Mouse (Mus musculus): ENCODE measurements around the gene Pnp2. TPM values are rescaled to one million over a fixed set of nuclear protein-coding genes. Genes with fewer than 3 reads are reported as not detected.
"Not testable (repeated sequence)": the region's sequence is repeated elsewhere in the genome, so short reads cannot be mapped to it uniquely, and the experiment has no call there.

Pnp2 gene
- polyA plus RNA-seq, 1 experiment from 2014 or later, result 0.51 TPM

DNA sequence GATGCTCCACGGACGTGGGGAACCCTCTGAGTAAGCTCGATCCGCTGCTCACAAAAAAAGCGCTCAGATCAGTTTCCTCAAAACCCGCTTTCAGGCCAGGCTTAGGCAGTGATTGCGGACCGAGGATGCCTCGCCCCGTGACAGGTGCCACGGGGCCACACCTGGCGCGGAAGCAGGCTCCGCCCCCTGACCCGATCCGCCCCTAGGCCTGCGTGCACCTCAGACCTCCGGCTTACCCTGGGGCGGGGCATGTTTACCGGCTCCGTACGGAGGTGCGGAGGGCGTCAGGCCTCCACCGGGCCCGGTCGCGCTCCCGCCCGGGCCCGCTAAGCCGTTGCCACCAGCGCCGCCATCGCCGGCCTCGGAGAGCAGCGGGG is 25.4 kb upstream of the Pnp2 start:
- peak overlapping the region; percentile 99 for H3K9ac ChIP-seq (replicated peaks; ENCODE audit: low read depth, low read length)
- peak; percentile 60 for ATAC-seq (ENCODE audit: low read depth)
- no peaks in the 10 kb centered on the region for H3K27me3 ChIP-seq (ENCODE audit: control insufficient read depth, insufficient read depth, low read length)

DNA sequence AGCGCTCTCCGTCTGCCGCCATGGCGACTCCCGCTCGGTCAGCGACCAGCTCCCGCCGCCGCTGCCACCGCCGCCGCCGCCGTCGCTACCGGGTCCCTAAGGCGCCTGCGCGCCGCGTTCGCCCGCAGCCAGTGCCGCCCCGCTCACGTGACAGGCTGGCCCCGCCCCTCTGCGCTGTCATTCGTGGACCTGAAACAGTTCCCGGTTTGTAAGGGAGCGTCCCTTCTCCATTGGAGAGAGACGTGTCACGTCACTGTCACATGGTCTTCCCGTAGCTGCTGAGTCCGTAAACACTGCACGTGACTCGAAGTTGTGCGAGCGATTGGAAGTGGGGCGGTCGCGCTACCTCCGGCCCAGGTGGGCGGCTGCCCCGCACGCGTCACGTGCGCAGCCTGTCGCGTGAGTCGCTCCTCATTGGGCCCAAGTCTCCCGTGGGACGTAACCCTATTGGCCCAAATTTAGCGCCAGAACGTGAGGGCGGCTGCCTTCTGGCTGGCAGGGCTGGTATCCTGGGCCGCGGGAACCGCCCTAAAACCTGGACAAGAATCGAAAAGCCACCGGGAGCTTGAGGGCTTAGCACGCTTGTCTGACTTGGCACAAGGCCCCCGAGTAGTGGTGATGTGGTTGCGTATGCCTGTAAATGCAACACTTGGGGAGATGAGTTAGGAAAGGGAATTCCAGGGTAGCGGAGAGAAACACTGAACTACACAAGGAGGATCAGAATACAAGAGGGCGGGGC is 24.9 kb upstream of the Pnp2 start, which contains the start of the genes Pip4p1 and Pnp:
TSS of gene Pip4p1 (minus strand) at position 103 of the 739 bp plus-strand sequence.
TSS of gene Pnp (plus strand) at position 329 of the 739 bp plus-strand sequence.
- Histone ChIP-seq H3K27me3 (ENCODE audit: control insufficient read depth, insufficient read depth, low read length) (no peaks in the 10 kb centered on the region), H3K9me3 (ENCODE audit: control insufficient read depth, low read length) (no peaks in the 10 kb centered on the region), H3K36me3 (ENCODE audit: control insufficient read depth, insufficient read depth, low read length) (peaks cover 24% of the 10 kb centered on the region), H3K4me3 (ENCODE audit: low read depth, low read length) (peak within 1 kb of the TSS; percentile 99), H3K9ac (replicated peaks; ENCODE audit: low read depth, low read length) (peak within 1 kb of the TSS; percentile 99), H3K4me2 (ENCODE audit: low read depth, low read length) (peak within 1 kb of the TSS; percentile 79), H3K4me1 (ENCODE audit: control insufficient read depth, insufficient read depth, low read length) (peaks cover 13% of the 10 kb centered on the region), H3K27ac (ENCODE audit: low read depth, low read length) (peak within 1 kb of the TSS; percentile 84)
- ATAC-seq (ENCODE audit: low read depth), result peak; percentile 99
- under 1% methylated on average over 68 of the region's 68 CpGs for WGBS

More for the DNA sequence above, 25.4 kb upstream of the Pnp2 start:
- Histone ChIP-seq H3K4me1 (ENCODE audit: control insufficient read depth, insufficient read depth, low read length) (peaks cover 16% of the 10 kb centered on the region), H3K27ac (ENCODE audit: low read depth, low read length) (peak overlapping the region; percentile 84), H3K4me2 (ENCODE audit: low read depth, low read length) (peak overlapping the region; percentile 79), H3K36me3 (ENCODE audit: control insufficient read depth, insufficient read depth, low read length) (peaks cover 24% of the 10 kb centered on the region), H3K9me3 (ENCODE audit: control insufficient read depth, low read length) (no peaks in the 10 kb centered on the region), H3K4me3 (ENCODE audit: low read depth, low read length) (peak overlapping the region; percentile 99)
- WGBS, result 1% methylated on average over 38 of the region's 38 CpGs

DNA sequence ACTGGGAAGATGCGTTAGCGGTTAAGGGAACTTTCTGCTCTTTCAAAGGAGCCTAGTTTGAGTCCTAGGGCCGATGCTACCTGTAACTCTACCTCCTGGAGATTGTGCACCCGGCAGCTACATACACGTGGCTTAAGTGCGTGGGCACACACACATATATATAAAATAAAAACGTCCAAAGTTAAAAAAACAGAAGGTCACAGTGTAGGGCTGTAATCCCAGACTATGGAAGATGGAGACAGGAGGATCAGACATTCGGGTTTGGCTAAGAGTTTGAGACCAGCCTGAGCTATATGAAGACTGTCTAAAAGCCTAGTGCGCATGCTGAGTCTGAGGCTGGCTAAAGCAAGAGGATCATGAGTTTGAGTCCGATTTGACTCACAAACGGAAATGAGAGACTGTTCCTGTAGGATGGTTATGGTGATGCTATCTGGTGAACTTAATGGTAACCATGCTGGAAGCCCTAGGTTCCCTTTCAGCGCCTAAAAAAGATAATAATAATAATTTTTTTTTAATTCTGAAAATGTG is 24.2 kb upstream of the Pnp2 start:
- H3K36me3 ChIP-seq (ENCODE audit: control insufficient read depth, insufficient read depth, low read length), result peaks cover 21% of the 10 kb centered on the region
- 14% methylated on average over 12 of the region's 12 CpGs for WGBS
- no peak for ATAC-seq (ENCODE audit: low read depth)
- no peaks in the 10 kb centered on the region for H3K27me3 ChIP-seq (ENCODE audit: control insufficient read depth, insufficient read depth, low read length)
- H3K27ac ChIP-seq (ENCODE audit: low read depth, low read length), result peak overlapping the region; percentile 82
- peak overlapping the region; percentile 99 for H3K4me3 ChIP-seq (ENCODE audit: low read depth, low read length)
- peak overlapping the region; percentile 68 for H3K4me2 ChIP-seq (ENCODE audit: low read depth, low read length)
- H3K9me3 ChIP-seq (ENCODE audit: control insufficient read depth, low read length), result no peaks in the 10 kb centered on the region
- H3K4me1 ChIP-seq (ENCODE audit: control insufficient read depth, insufficient read depth, low read length), result peaks cover 7% of the 10 kb centered on the region; the same call in 1 of the 2 replicates
- H3K9ac ChIP-seq (replicated peaks; ENCODE audit: low read depth, low read length), result peak overlapping the region; percentile 48

DNA sequence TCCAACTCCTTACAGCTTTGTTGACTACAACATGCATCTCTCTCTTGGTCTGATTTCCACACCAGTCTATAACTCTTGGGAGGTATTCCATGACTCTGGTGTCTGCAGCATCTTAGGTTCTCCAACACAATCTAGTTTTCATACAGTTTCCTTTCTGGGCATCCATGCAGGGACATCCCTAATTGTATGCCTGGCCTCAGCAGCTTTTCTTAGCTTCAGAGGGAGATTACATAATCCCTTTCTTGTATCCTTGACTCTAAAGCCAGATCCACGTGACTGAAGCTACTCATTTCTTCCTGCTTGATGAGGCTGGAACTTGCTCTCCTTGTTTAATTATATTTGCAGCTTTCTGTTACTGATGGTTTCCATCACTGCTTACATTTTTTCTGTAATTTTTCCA is 19.1 kb upstream of the Pnp2 start:
- H3K4me1 ChIP-seq (ENCODE audit: control insufficient read depth, insufficient read depth, low read length), result no peaks in the 10 kb centered on the region
- H3K9me3 ChIP-seq (ENCODE audit: control insufficient read depth, low read length), result no peaks in the 10 kb centered on the region
- H3K27ac ChIP-seq (ENCODE audit: low read depth, low read length), result no peak overlapping the region
- WGBS, result 70% methylated on average over 1 of the region's 1 CpGs
- H3K9ac ChIP-seq (replicated peaks; ENCODE audit: low read depth, low read length), result no peak overlapping the region
- no peaks in the 10 kb centered on the region for H3K27me3 ChIP-seq (ENCODE audit: control insufficient read depth, insufficient read depth, low read length)
- no peak for ATAC-seq (ENCODE audit: low read depth)
- H3K36me3 ChIP-seq (ENCODE audit: control insufficient read depth, insufficient read depth, low read length), result no peaks in the 10 kb centered on the region
- H3K4me2 ChIP-seq (ENCODE audit: low read depth, low read length), result no peak overlapping the region
- H3K4me3 ChIP-seq (ENCODE audit: low read depth, low read length), result no peak overlapping the region

DNA sequence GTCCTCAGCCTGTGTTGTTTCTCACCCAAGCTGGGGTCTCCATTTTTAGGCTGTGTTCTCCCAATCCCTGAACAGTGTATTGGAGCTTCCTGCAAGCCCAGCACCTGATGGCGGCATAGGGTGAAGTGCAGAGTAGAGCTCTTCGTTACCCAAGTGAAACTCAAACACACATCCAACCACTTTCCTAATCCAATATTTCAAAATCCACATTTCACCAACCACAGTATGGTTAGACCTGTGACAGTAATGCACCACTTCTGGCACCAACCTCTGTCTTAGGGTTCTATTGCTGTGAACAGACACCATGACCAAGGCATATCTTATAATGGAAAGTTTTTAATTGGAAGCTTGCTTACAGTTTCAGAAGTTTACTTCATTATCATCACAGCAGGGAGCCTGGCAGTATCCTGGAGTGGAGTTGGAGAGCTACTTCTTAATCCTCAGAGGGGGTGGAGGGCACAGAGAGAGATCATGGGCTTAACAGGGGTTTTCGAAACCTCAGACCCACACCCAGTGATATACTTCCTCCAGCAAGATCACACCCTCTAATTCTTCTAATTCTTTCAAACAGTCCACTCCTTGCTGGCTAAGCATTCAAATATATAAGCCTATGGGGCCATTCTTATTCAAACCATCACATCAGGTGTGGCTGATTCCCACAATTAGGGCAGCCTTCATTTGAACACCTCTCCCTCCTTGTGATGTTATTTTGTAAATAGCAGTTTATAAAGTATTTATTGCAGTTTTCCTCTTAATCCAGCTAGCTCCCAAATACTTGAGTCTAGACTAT is 17.5 kb upstream of the Pnp2 start:
- Histone ChIP-seq H3K36me3 (ENCODE audit: control insufficient read depth, insufficient read depth, low read length) (no peaks in the 10 kb centered on the region), H3K4me3 (ENCODE audit: low read depth, low read length) (no peak overlapping the region), H3K27ac (ENCODE audit: low read depth, low read length) (no peak overlapping the region), H3K4me2 (ENCODE audit: low read depth, low read length) (no peak overlapping the region), H3K27me3 (ENCODE audit: control insufficient read depth, insufficient read depth, low read length) (no peaks in the 10 kb centered on the region), H3K4me1 (ENCODE audit: control insufficient read depth, insufficient read depth, low read length) (no peaks in the 10 kb centered on the region), H3K9ac (replicated peaks; ENCODE audit: low read depth, low read length) (no peak overlapping the region), H3K9me3 (ENCODE audit: control insufficient read depth, low read length) (no peaks in the 10 kb centered on the region)
- 91% methylated on average over 3 of the region's 3 CpGs for WGBS
- no peak for ATAC-seq (ENCODE audit: low read depth)

DNA sequence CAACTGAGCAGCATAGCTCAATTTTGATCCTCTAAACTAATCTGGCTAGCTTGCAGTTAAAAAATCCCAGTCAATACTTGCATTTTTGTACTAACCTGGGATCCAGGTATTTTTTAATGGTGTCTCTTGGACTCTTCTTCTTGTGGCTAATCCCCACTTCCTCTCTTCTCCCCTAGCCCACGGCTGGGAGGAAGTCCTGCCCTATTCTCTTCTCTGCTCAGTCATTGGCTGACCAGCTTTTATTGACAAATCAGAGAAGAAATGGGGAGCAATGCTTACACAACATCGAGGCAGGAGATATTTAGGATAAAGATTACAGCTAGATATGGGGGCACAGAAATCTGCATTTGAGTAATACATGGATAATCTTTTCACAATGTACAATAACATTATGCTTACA is 16.9 kb upstream of the Pnp2 start:
- Histone ChIP-seq H3K36me3 (ENCODE audit: control insufficient read depth, insufficient read depth, low read length) (no peaks in the 10 kb centered on the region), H3K9ac (replicated peaks; ENCODE audit: low read depth, low read length) (no peak overlapping the region), H3K4me3 (ENCODE audit: low read depth, low read length) (no peak overlapping the region), H3K27me3 (ENCODE audit: control insufficient read depth, insufficient read depth, low read length) (no peaks in the 10 kb centered on the region), H3K4me2 (ENCODE audit: low read depth, low read length) (no peak overlapping the region), H3K9me3 (ENCODE audit: control insufficient read depth, low read length) (no peaks in the 10 kb centered on the region), H3K4me1 (ENCODE audit: control insufficient read depth, insufficient read depth, low read length) (no peaks in the 10 kb centered on the region), H3K27ac (ENCODE audit: low read depth, low read length) (no peak overlapping the region)
- WGBS, result 50% methylated on average over 2 of the region's 2 CpGs
- ATAC-seq (ENCODE audit: low read depth), result no peak

DNA sequence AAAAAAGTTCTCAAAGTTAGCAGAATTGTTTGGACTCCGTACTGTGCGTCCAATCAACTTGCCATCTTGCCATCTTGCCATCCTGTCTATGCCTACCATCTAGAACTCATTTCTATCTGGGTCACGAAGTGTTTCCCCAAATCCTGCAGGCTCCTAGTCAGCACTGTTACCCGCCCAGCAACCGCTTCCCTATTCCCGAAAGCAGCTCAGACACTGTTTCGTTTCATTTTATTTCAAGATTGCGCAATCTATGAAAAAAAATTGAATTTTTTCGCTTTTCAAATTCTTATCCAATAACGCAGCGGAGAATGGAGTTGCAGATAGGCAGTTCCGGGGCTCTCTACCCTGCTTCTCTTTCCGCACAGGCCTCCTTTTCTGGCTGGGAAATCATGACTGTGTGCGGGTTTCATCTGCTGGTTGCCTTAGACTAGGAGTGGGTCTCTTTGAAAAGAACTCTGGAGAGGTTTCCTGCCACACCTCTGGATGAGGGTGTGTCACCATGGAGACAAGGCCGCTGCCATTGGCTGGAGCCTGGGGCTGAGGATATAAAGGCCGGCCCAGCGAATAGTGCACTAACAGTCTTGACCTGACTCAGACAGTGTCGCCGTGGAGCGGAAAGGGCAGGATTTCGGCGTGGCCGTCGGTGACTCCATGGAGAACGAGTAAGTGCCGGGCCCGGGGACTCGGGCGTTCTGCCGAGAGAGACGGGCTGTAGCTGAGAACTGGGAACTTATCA is 11.7 kb upstream of the Pnp2 start, which contains the start of gene Gm49342:
TSS of gene Gm49342 (plus strand) at position 586 of the 736 bp plus-strand sequence.
- WGBS, result 21% methylated on average over 31 of the region's 31 CpGs
- Histone ChIP-seq H3K27ac (ENCODE audit: low read depth, low read length) (peak within 1 kb of the TSS; percentile 79), H3K4me1 (ENCODE audit: control insufficient read depth, insufficient read depth, low read length) (0 out of 2 replicates have a peak, but pooled peaks cover 4% of the 10 kb centered on the region), H3K9me3 (ENCODE audit: control insufficient read depth, low read length) (no peaks in the 10 kb centered on the region), H3K9ac (replicated peaks; ENCODE audit: low read depth, low read length) (peak within 1 kb of the TSS; percentile 41; the same call in 1 of the 2 replicates), H3K4me2 (ENCODE audit: low read depth, low read length) (peak within 1 kb of the TSS; percentile 56), H3K36me3 (ENCODE audit: control insufficient read depth, insufficient read depth, low read length) (no peaks in the 10 kb centered on the region), H3K27me3 (ENCODE audit: control insufficient read depth, insufficient read depth, low read length) (no peaks in the 10 kb centered on the region), H3K4me3 (ENCODE audit: low read depth, low read length) (peak within 1 kb of the TSS; percentile 38)
- peak; percentile 99 for ATAC-seq (ENCODE audit: low read depth)

DNA sequence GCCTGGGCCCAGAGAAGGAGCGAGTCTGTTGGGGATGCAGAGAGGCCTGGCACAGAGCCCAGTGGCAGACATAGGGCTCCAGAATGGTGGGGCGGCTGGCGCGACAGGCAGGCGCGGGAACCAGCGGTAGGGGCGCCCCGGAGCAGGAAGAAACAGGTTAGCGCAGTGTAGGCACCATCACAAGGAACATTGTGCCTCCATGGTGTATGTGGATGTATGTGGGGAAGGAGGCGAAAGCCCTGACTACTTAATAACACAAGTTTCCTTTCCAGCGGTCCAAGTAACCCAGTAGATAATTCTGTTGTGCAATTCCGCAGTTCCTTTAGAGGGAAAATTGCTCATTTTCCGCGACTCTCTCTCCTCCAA is 11.1 kb upstream of the Pnp2 start:
- H3K9me3 ChIP-seq (ENCODE audit: control insufficient read depth, low read length); H3K36me3 ChIP-seq (ENCODE audit: control insufficient read depth, insufficient read depth, low read length); H3K4me1 ChIP-seq (ENCODE audit: control insufficient read depth, insufficient read depth, low read length); H3K27me3 ChIP-seq (ENCODE audit: control insufficient read depth, insufficient read depth, low read length): not testable (repeated sequence)
- WGBS, result 0% methylated on average over 14 of the region's 15 CpGs
- Histone ChIP-seq H3K4me2 (ENCODE audit: low read depth, low read length) (peak overlapping the region; percentile 56), H3K4me3 (ENCODE audit: low read depth, low read length) (peak overlapping the region; percentile 38), H3K27ac (ENCODE audit: low read depth, low read length) (peak overlapping the region; percentile 79), H3K9ac (replicated peaks; ENCODE audit: low read depth, low read length) (peak overlapping the region; percentile 41; the same call in 1 of the 2 replicates)
- peak; percentile 98 for ATAC-seq (ENCODE audit: low read depth)

Data from neural tube, embryonic 14.5 days (tissue).